Mouse (Mus musculus) hindbrain, embryonic 12.5 days (tissue): ENCODE measurements around the gene Porcn. TPM values are rescaled to one million over a fixed set of nuclear protein-coding genes. Genes with fewer than 3 reads are reported as not detected.

Experiments
- ATAC-seq: fragments of 200-750 bp; cut with Nextera tagmentation; 2 replicates; pipeline ENCODE4 v1.8.0; 2017; ENCODE audit warnings: moderate TSS enrichment; ENCODE audit not compliant: low FRiP score
- H3K27ac ChIP-seq: fragments of 300-500 bp; sonication (generic); 2 replicates; pipeline ENCODE4 v1.5.1; 2016; ENCODE audit warnings: mild to moderate bottlenecking
- H3K27me3 ChIP-seq: fragments of 300-500 bp; sonication (generic); 2 replicates; pipeline ENCODE4 v1.6.1; 2016; ENCODE audit warnings: mild to moderate bottlenecking
- H3K36me3 ChIP-seq: fragments of 300-500 bp; sonication (generic); 2 replicates; pipeline ENCODE4 v1.6.1; 2016; ENCODE audit warnings: mild to moderate bottlenecking
- H3K4me1 ChIP-seq: fragments of 300-500 bp; sonication (generic); 2 replicates; pipeline ENCODE4 v1.6.1; 2016
- H3K4me2 ChIP-seq: fragments of 300-500 bp; sonication (generic); replicated peaks from 2 replicates; pipeline ENCODE4 v1.6.1; 2016; ENCODE audit warnings: mild to moderate bottlenecking
- H3K4me3 ChIP-seq: fragments of 300-500 bp; sonication (generic); 2 replicates; pipeline ENCODE4 v1.5.1; 2016; ENCODE audit warnings: mild to moderate bottlenecking
- H3K9ac ChIP-seq: fragments of 300-500 bp; sonication (generic); 2 replicates; pipeline ENCODE4 v1.6.1; 2016; ENCODE audit warnings: mild to moderate bottlenecking, moderate library complexity
- H3K9me3 ChIP-seq: fragments of 300-500 bp; sonication (generic); replicated peaks from 2 replicates; pipeline ENCODE4 v1.6.1; 2016; ENCODE audit warnings: mild to moderate bottlenecking
- WGBS: fragments of 180-500 bp; shearing (Covaris S2); methylation state at CpG from one replicate; pipeline ENCODE4 v1.1.7; 2016; 5-methylcytosine and 5-hydroxymethylcytosine counted together
- polyA plus RNA-seq: library from polyadenylated mRNA; unstranded; fragments of >200 nt; fragmentation: Nextera tagmentation; extraction: Ambion mirVana; gene quantifications from 2 replicates; pipeline ENCODE4 v1.2.1, GENCODE M21; 2016

Gene Porcn
- polyA plus RNA-seq, 1 experiment from 2014 or later = 28.2 TPM

GRCm38 (mm10) chrX:8223473-8223872 lies 17.1 kb upstream of the Porcn start:
- no peak overlapping the region for H3K9ac ChIP-seq
- ATAC-seq = no peak
- H3K4me3 ChIP-seq = no peak overlapping the region
- 87% methylated on average over 7 of the region's 7 CpGs for WGBS
- no peak overlapping the region for H3K27ac ChIP-seq
- H3K36me3 ChIP-seq = no peaks in the 10 kb centered on the region
- H3K27me3 ChIP-seq = no peaks in the 10 kb centered on the region
- no peak overlapping the region for H3K4me2 ChIP-seq
- H3K4me1 ChIP-seq = no peaks in the 10 kb centered on the region
- H3K9me3 ChIP-seq = no peaks in the 10 kb centered on the region

DNA sequence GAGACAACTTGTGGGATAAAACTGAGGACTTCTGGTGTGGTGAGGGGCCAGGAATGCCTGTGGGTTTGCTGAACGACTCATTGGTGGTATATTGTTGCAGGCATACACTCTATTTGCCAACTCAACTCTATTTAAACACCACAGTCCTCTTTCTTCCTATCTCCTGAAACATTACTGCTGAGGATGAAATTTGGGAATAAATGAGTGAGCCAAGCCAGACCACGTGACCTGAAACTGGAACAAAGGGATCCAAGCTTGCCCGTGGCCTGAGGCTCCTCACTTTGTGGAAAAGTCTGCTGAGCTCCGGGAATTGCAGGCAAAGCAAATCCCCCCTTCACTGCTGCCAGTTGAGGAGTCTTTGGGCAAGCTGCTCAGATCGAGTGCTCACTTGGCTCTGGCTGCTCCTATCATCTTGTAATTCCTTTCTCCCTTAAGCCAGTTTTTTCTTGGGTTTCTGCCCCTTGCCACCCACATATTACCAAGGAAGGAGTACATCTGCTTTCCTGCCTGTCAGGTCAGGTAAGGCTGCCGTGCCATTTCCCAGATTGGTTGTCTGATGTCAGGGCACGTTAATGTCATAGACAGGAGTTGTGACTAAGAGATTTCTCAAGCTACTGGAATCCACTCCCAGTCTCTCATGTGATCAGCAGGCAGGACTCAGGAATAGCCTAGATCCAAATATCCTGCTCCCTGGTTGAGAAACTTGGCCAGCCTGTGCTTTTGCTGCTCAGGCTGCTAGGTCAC lies 16.5 kb upstream of the Porcn start:
- Histone ChIP-seq H3K9ac (no peak overlapping the region), H3K4me1 (no peaks in the 10 kb centered on the region), H3K4me3 (no peak overlapping the region), H3K27me3 (no peaks in the 10 kb centered on the region), H3K27ac (no peak overlapping the region), H3K36me3 (no peaks in the 10 kb centered on the region), H3K9me3 (no peaks in the 10 kb centered on the region), H3K4me2 (no peak overlapping the region)
- ATAC-seq = no peak
- 72% methylated on average over 7 of the region's 7 CpGs for WGBS

- H3K27ac ChIP-seq = no peak overlapping the region
- no peaks in the 10 kb centered on the region for H3K27me3 ChIP-seq
- no peak overlapping the region for H3K4me3 ChIP-seq
- no peaks in the 10 kb centered on the region for H3K4me1 ChIP-seq
- no peaks in the 10 kb centered on the region for H3K36me3 ChIP-seq
- no peaks in the 10 kb centered on the region for H3K9me3 ChIP-seq
- H3K4me2 ChIP-seq = no peak overlapping the region
- WGBS = 80% methylated on average over 3 of the region's 3 CpGs
- no peak overlapping the region for H3K9ac ChIP-seq
- no peak for ATAC-seq
Observed at GRCm38 (mm10) chrX:8222296-8222677, 16.0 kb upstream of the Porcn start.

GRCm38 (mm10) chrX:8219651-8220050 lies 13.3 kb upstream of the Porcn start:
- ATAC-seq = no peak
- Histone ChIP-seq H3K9me3 (no peaks in the 10 kb centered on the region; the same call in 1 of the 2 replicates), H3K4me1 (no peaks in the 10 kb centered on the region), H3K9ac (no peak overlapping the region), H3K4me2 (no peak overlapping the region), H3K27me3 (no peaks in the 10 kb centered on the region), H3K36me3 (no peaks in the 10 kb centered on the region), H3K27ac (no peak overlapping the region), H3K4me3 (no peak overlapping the region)
- 24% methylated on average over 8 of the region's 8 CpGs for whole genome bisulfite sequencing

DNA sequence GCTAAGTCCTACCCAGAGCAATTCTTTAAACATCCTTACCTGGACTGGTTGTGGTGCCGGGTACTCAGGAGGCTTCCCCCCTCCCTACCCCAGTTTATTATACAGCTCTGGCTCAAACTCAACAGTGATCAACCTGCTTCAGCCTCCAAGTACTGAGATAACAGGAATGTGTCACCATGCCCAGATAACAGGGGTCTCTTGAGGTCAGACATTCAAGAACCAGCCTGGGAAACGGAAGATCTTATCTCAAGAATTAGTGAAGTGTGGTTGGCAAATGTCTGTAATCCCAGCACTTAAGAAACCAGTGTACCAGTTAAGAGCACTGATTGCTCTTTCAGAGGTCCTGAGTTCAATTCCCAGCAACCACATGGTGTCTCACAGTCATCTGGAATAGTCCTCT lies 11.8 kb upstream of the Porcn start:
- Histone ChIP-seq H3K4me3 (no peak overlapping the region), H3K27ac (no peak overlapping the region), H3K36me3 (no peaks in the 10 kb centered on the region), H3K9me3 (no peaks in the 10 kb centered on the region; the same call in 1 of the 2 replicates), H3K9ac (no peak overlapping the region), H3K4me1 (no peaks in the 10 kb centered on the region), H3K4me2 (no peak overlapping the region), H3K27me3 (no peaks in the 10 kb centered on the region)
- ATAC-seq = no peak
- WGBS = 75% methylated on average over 2 of the region's 2 CpGs

- H3K27ac ChIP-seq = no peak overlapping the region
- no peaks in the 10 kb centered on the region for H3K4me1 ChIP-seq
- no peak for ATAC-seq
- H3K9me3 ChIP-seq = no peaks in the 10 kb centered on the region; the same call in 1 of the 2 replicates
- H3K9ac ChIP-seq = no peak overlapping the region
- no peaks in the 10 kb centered on the region for H3K36me3 ChIP-seq
- no peaks in the 10 kb centered on the region for H3K27me3 ChIP-seq
- WGBS = 37% methylated on average over 6 of the region's 6 CpGs
- no peak overlapping the region for H3K4me3 ChIP-seq
- H3K4me2 ChIP-seq = no peak overlapping the region
Observed at GRCm38 (mm10) chrX:8217383-8217782, 11.1 kb upstream of the Porcn start.

DNA sequence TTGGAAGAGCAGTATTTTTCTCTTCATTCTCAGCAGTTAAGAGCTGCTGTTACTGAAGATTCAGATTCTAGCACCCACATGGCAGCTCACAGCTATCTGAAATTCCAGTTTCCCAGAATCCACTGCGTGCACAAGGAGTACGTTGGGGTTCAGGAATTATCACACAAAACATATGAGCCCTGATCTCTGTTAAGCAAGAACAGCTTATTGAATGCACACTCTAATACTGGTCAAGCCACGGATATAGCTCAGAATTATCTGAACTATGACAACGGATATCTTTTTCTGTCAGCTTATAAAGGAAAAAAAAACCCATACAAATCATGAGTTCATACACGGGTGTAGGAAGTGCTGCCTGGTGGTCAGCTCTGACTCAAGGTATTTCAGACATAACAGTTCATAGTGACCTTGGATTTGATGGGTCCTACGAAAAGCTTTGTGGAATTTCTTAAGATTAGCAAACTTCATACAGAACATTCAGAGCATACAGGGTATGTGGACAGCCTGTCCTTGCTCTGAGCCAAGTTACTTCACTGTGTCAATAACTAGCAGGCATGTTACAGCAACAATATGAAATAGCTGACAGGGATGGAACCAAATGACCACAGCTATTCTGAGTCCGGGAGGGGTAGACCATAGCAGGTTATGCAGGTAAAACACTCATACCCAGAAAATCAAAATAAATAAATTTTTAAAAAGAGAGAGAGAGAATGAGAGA lies 5.3 kb upstream of the Porcn start:
- Histone ChIP-seq H3K4me3 (no peak overlapping the region), H3K9me3 (no peaks in the 10 kb centered on the region; the same call in 1 of the 2 replicates), H3K27me3 (no peaks in the 10 kb centered on the region), H3K4me1 (no peaks in the 10 kb centered on the region), H3K4me2 (no peak overlapping the region), H3K27ac (no peak overlapping the region), H3K9ac (no peak overlapping the region), H3K36me3 (no peaks in the 10 kb centered on the region)
- 81% methylated on average over 7 of the region's 7 CpGs for WGBS
- no peak for ATAC-seq

DNA sequence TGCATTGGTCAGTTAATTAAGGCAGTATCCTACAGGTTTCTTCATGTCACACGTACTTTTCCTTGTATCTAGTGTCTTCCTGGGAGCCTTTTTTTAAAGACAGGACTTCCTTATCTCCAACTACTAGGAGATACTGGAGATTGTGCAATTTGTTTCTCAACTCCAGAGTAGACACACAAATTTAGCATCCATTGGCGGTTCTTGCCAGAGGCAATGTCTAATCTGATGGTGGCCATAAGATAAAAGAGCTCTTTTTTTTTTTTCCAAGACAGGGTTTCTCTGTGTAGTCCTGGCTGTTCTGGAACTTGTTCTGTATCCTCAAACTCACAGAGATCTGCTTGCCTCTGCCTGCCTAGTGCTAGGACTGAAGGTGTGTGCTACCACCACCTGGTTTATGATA lies 3.4 kb upstream of the Porcn start:
- ATAC-seq = no peak
- Histone ChIP-seq H3K27me3 (no peaks in the 10 kb centered on the region), H3K4me1 (no peaks in the 10 kb centered on the region), H3K36me3 (no peaks in the 10 kb centered on the region), H3K27ac (no peak overlapping the region), H3K9ac (no peak overlapping the region), H3K9me3 (0 out of 2 replicates have a peak, but pooled peaks cover 2% of the 10 kb centered on the region), H3K4me3 (no peak overlapping the region), H3K4me2 (no peak overlapping the region)
- WGBS = 70% methylated on average over 2 of the region's 2 CpGs

DNA sequence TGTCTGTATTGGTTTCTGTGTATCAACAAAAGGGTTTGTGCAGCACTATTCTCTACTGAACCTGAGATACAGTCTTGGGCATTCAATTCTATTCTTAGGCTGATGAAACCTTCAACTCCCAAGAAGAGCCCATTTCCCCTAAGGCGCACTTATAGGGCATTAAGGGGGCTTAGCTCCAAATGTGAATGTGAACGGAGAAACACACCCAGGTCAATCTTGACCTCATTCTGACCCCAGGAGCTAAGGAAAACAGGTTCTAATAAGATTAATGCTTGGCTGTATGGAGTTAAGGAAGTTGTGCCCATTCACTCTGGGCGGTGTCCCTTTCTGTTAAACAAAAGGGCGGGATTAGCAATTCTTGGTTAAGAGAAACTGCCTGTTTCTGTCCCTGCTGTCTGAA lies 899 bp upstream of the Porcn start:
- no peaks in the 10 kb centered on the region for H3K4me1 ChIP-seq
- no peak for ATAC-seq
- H3K9me3 ChIP-seq = 0 out of 2 replicates have a peak, but pooled peaks cover 5% of the 10 kb centered on the region
- H3K4me2 ChIP-seq = peak overlapping the region; percentile 50; the same call in 1 of the 2 replicates
- H3K4me3 ChIP-seq = no peak overlapping the region
- H3K36me3 ChIP-seq = no peaks in the 10 kb centered on the region
- H3K27ac ChIP-seq = no peak overlapping the region
- H3K9ac ChIP-seq = no peak overlapping the region
- 38% methylated on average over 4 of the region's 4 CpGs for WGBS
- H3K27me3 ChIP-seq = no peaks in the 10 kb centered on the region

- Histone ChIP-seq H3K27me3 (no peaks in the 10 kb centered on the region), H3K4me2 (peak overlapping the region; percentile 50), H3K4me3 (peak overlapping the region; percentile 50), H3K36me3 (no peaks in the 10 kb centered on the region), H3K9me3 (0 out of 2 replicates have a peak, but pooled peaks cover 5% of the 10 kb centered on the region), H3K9ac (peak overlapping the region; percentile 35; the same call in 1 of the 2 replicates), H3K27ac (no peak overlapping the region), H3K4me1 (no peaks in the 10 kb centered on the region)
- 14% methylated on average over 11 of the region's 11 CpGs for WGBS
- ATAC-seq = peak; percentile 4; the same call in 1 of the 2 replicates
Observed at GRCm38 (mm10) chrX:8206694-8207197, 421 bp upstream of the Porcn start.

DNA sequence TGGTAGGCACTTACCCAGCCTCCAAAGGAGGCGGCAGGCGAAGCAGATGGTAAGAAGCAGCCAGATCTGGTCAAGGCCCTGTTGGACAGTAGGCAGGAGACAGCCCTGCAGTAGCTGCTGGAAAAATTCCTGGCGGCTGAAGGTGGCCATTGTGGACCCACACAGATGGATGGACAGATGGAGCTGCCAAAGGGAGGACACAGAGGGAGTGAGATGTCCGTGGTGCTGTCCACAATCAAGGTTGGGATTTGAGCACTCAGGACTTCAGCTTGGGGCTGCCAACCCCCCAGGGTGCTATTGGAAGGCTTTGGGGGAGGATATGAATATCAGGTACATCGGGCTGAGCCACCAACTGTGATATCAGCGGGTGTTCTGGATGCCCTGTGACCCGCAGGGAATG lies 774 bp downstream of the Porcn start:
- Histone ChIP-seq H3K27ac (no peak overlapping the region), H3K9me3 (0 out of 2 replicates have a peak, but pooled peaks cover 5% of the 10 kb centered on the region), H3K4me2 (peak overlapping the region; percentile 50), H3K9ac (peak overlapping the region; percentile 55), H3K36me3 (0 out of 2 replicates have a peak, but pooled peaks cover 4% of the 10 kb centered on the region), H3K4me3 (peak overlapping the region; percentile 50), H3K27me3 (no peaks in the 10 kb centered on the region), H3K4me1 (no peaks in the 10 kb centered on the region)
- ATAC-seq = no peak
- WGBS = 36% methylated on average over 7 of the region's 7 CpGs

GRCm38 (mm10) chrX:8205088-8205487 lies 1.2 kb downstream of the Porcn start:
- H3K36me3 ChIP-seq = 0 out of 2 replicates have a peak, but pooled peaks cover 4% of the 10 kb centered on the region
- no peak overlapping the region for H3K9ac ChIP-seq
- H3K4me2 ChIP-seq = peak overlapping the region; percentile 50
- ATAC-seq = no peak
- H3K9me3 ChIP-seq = 0 out of 2 replicates have a peak, but pooled peaks cover 5% of the 10 kb centered on the region
- WGBS = 77% methylated on average over 4 of the region's 4 CpGs
- no peaks in the 10 kb centered on the region for H3K27me3 ChIP-seq
- no peak overlapping the region for H3K27ac ChIP-seq
- H3K4me1 ChIP-seq = no peaks in the 10 kb centered on the region
- peak overlapping the region; percentile 50; the same call in 1 of the 2 replicates for H3K4me3 ChIP-seq
